Mouse (Mus musculus): ENCODE results near the gene Tmem222.

Gene Tmem222

GRCm38 (mm10) chr4:133251214-133251613 is 26.4 kb downstream of the Tmem222 start:
- WGBS = 15% methylated on average over 31 of the region's 31 CpGs

- 5% methylated on average over 22 of the region's 22 CpGs for WGBS
Observed at GRCm38 (mm10) chr4:133250609-133251008, 27.0 kb downstream of the Tmem222 start.

- WGBS = 78% methylated on average over 13 of the region's 13 CpGs
Observed at GRCm38 (mm10) chr4:133247806-133248449, 29.7 kb downstream of the Tmem222 start.

DNA sequence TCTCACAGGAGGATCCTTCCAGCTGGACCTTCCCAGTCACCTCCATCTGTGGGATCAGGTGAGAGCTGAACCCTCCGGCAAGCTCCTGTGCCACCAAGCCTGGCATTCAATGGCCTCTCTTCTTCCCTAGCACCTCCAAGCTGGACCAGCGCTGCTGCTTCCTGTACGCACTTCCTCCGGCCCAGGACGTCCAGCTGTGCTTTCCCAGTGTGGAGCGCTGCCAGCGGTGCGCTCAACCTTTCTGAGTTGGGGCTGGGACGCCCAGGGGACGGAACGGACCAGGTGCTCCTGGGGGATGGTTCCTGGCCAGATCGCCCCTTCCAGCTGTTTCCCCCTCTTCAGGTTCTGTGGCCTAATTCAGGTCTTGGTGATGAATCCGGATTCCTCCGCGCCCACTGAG is 30.5 kb downstream of the Tmem222 start:
- 48% methylated on average over 15 of the region's 15 CpGs for WGBS

DNA sequence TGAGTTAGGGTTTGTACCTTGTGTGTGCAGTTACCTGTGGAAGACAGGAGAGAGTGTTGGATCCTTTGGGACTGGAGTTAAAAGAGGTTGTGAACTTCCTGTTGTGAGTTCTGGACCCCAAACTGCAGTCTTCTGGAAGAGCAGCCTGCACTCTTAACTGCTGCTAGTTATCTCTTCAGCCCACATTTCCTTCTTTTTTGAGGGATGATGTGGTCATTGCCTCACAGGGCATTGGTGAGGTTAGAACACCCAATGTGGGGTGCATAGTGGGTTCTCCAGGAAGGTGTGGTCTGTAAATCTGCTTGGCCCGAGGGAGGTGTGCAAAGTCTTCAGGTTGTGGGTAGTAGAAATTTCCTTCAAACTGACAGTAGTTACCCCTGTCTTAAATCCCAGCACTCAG is 33.3 kb downstream of the Tmem222 start:
- 89% methylated on average over 1 of the region's 1 CpGs for WGBS

- 69% methylated on average over 13 of the region's 13 CpGs for WGBS
Observed at GRCm38 (mm10) chr4:133243538-133243937, 34.1 kb downstream of the Tmem222 start.

DNA sequence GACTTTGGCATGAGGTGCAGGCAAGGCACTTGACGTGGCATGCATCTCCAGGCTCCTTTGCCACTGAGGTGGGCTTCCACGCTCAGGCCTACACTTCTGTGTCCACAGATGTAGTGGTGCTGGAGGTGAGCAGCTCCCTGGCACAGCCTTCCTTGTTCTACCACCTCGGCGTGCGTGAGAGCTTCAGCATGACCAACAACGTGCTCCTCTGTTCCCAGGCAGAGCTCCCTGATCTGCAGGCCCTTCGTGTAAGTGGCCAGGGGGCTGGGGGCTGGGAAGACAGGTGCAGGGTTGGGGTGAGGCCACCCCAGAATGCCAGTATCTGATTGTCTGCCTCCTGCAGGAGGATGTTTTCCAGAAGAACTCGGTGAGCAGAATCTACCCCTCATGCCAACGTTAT is 34.9 kb downstream of the Tmem222 start:
- WGBS = 78% methylated on average over 9 of the region's 9 CpGs

DNA sequence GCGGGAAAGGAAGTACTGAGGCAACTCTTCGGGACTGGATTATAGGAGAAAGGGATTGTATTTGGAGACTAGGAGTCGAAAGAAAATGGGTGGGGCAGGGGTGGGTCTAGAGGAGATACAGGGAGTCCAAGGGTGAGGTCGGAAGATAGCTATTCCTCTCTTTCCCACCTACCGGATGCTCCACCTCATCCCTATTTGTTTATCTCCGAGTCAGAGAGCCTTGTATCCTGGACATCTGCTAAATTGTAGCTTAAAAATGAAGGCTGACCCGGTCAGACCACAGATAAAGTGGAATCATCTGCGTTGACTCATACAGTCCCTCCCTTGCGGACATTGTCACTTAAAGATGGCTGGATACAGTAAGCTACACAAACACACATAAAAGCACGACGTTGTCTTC is 35.7 kb downstream of the Tmem222 start:
- 38% methylated on average over 11 of the region's 11 CpGs for WGBS

- WGBS = 1% methylated on average over 78 of the region's 78 CpGs
Observed at GRCm38 (mm10) chr4:133240934-133241908, 36.4 kb downstream of the Tmem222 start.

DNA sequence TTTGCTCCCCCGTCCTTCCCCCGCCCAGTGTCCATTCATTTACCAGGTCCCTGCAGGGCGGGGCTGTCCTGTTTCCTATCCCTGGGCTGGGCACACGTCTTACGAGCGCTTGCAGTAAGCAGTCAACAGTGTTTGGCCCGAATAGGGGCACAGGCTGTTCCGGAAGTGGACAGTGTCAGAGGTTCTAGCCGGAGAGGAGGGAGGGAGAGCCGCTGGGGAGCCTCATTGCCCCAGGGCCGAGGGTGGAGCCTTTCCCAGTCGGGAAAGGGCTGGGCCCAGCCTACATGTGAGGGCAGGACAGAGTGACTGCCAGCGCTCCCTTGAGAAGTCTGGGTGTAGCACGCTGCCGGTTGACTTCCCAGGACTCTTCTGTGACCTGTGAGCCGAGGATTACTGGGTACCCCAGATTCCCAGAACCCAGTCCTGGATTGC is 37.1 kb downstream of the Tmem222 start, which contains the start of gene Map3k6:
Gene Map3k6, plus strand, starts transcription at position 329 of the 432 bp plus-strand sequence.
- 34% methylated on average over 16 of the region's 16 CpGs for whole genome bisulfite sequencing

DNA sequence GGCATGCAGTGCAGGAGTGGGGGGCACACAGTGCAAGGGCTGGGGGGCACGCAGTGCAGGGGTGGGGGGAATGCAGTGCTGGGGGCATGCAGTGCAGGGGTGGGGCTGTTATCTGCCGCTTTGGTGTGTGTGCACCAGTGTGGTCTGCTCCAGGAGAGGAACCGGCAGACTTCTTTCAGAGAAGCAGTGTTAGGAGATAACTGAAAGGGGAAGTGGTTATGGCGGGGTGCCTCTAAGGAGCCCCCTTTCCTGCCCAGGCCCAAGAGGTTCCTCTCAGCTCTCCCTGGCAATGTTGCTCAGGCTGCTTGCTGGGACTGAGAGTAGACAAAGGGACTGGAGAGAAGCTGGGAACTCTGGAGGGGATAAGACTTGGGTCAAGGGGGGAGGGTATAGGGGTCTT is 39.7 kb downstream of the Tmem222 start:
- 71% methylated on average over 4 of the region's 4 CpGs for WGBS

DNA sequence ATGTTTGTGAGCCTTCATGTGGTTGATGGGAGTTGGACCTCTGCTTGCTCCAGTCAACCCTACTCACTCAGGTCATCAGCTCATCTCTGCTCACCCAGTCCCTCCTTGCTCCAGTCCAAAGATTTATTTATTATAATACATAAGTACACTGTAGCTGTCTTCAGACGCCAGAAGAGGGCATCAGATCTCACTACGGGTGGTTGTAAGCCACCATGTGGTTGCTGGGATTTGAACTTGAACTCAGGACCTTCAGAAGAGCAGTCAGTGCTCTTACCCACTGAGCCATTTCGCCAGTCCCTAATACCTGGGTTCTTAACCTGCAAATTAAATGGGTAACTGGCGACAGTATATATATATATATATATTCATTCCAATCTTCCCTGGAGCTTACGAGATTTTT is 42.2 kb downstream of the Tmem222 start:
- WGBS = 82% methylated on average over 5 of the region's 5 CpGs

DNA sequence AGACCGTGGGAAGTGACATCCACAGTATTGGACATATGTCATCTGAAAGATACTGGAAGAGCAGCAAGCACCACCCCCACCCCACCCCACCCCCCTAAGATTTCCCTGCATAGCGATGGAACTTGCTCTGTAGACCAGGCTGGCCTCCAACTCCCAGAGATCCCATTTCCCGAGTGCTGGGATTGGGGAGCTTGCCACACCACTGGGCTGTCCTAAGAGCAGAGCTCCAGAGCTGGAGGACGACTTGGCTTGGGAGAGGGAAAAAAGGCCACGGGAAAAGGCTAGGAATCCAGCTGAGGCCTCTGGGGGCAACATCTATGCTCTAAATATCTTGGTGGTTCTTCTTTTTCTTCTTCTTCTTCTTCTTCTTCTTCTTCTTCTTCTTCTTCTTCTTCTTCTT is 42.8 kb downstream of the Tmem222 start:
- WGBS = 72% methylated on average over 5 of the region's 5 CpGs

GRCm38 (mm10) chr4:133233285-133233976 is 44.2 kb downstream of the Tmem222 start:
- 45% methylated on average over 10 of the region's 10 CpGs for WGBS

- 79% methylated on average over 8 of the region's 8 CpGs for WGBS
Observed at GRCm38 (mm10) chr4:133229582-133229981, 48.0 kb downstream of the Tmem222 start.

DNA sequence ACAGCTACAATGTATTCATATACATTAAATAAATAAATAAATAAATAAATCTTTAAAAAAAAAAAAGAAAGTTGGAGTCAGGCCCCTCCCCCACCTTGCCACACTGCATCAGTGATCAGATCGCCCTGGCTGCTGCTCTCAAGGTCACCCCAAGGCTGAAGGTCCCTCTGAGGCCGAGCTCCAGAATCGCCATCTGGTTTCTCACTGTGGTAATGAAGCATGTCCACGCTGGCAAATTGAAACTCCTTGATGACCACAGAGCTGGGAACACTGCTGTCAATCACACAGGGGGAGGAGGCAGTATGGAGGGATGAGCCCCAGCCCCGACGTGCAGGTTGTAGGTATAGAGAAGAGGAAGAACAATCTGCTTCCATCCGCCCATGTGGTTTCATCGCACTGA is 50.0 kb downstream of the Tmem222 start:
- WGBS = 64% methylated on average over 8 of the region's 8 CpGs

DNA sequence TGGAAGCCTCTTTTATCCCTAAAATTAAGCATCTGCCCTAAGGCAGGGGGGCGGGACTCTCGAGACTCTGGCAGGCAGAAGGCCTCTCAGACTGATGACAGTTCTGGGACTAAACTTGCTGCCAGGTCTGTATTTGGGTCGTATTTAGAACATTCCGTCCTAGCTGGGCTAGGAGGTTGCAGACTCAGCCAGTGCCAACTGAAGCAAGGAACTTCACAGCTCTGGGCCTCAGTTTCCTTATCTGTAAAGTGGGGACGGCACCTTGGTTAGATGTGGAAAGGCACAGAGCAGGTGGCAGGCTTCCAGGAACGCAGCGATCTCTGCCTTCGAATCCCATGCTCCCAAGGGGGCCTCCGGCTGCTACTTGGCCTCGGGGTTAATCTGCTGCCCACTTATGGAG is 51.5 kb downstream of the Tmem222 start:
- WGBS = 63% methylated on average over 10 of the region's 10 CpGs

- 68% methylated on average over 5 of the region's 5 CpGs for WGBS
Observed at GRCm38 (mm10) chr4:133223875-133224274, 53.7 kb downstream of the Tmem222 start.

GRCm38 (mm10) chr4:133221701-133222100 is 55.9 kb downstream of the Tmem222 start:
- 90% methylated on average over 8 of the region's 8 CpGs for WGBS

DNA sequence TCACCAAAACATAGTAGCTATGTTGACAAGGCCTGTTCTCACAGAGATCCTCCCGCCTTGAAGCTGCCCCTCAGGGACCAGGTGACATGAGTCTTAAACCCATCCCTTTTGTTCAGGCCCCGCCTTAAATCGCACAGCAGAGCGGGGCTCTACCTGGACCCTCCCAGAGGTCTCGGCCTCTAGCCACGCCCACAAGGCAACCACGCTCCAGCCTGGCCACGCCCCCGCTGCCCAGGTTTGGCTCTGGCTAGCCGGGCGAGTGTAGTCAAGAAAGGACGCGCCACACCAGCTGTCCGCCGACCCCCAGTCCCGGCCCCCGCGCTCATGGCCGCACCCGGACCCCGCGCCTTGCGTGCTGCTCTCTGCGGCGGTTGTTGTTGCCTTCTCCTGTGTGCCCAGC is 56.9 kb downstream of the Tmem222 start:
- 11% methylated on average over 25 of the region's 25 CpGs for WGBS

- WGBS = 84% methylated on average over 3 of the region's 3 CpGs
Observed at GRCm38 (mm10) chr4:133218745-133219144, 58.8 kb downstream of the Tmem222 start.

GRCm38 (mm10) chr4:133217641-133218040 is 60.0 kb downstream of the Tmem222 start:
- WGBS = 11% methylated on average over 5 of the region's 5 CpGs
